Mouse (Mus musculus) ES-Bruce4 (cell line): ENCODE data around the gene Rara.

Source experiments
- CTCF ChIP-seq: IDR thresholded peaks from one replicate; pipeline ENCODE4 v1.8.1; 2011; ENCODE audit warnings: low read depth, low read length
- EP300 ChIP-seq: IDR thresholded peaks from 2 replicates; pipeline ENCODE4 v1.6.1; 2011; ENCODE audit warnings: low read depth, low read length; ENCODE audit not compliant: insufficient read depth
- POLR2A ChIP-seq: IDR thresholded peaks from one replicate; pipeline ENCODE4 v1.8.1; 2011; ENCODE audit warnings: low read length; ENCODE audit not compliant: insufficient read depth

- no peak for TF ChIP-seq EP300
- no peak for TF ChIP-seq CTCF
- TF ChIP-seq POLR2A = no peak
These were observed 43.9 kb downstream of the Rara start for GRCm38 (mm10) chr11:98971316-98972031.
